Mouse (Mus musculus) heart, embryonic 11.5 days (tissue): ENCODE results near the gene Zbtb8b. TPM values are rescaled to one million over a fixed set of nuclear protein-coding genes. Genes with fewer than 3 reads are reported as not detected.

ENCODE experiments used
- ATAC-seq: fragments of 200-750 bp; cut with Nextera tagmentation; replicated peaks from 2 replicates; pipeline ENCODE4 v1.8.0; 2017; ENCODE audit warnings: moderate library complexity; ENCODE audit not compliant: insufficient number of reproducible peaks, low FRiP score, low TSS enrichment
- H3K27ac ChIP-seq: fragments of 300-500 bp; sonication (generic); 2 replicates; pipeline ENCODE4 v1.5.1; 2014; ENCODE audit warnings: mild to moderate bottlenecking, low read depth, low read length
- H3K27me3 ChIP-seq: fragments of 300-500 bp; sonication (generic); 2 replicates; pipeline ENCODE4 v1.6.1; 2014; ENCODE audit warnings: mild to moderate bottlenecking, low read length, mixed read lengths; ENCODE audit not compliant: control insufficient read depth, insufficient read depth
- H3K36me3 ChIP-seq: fragments of 300-500 bp; sonication (generic); 2 replicates; pipeline ENCODE4 v1.6.1; 2014; ENCODE audit warnings: mild to moderate bottlenecking, low read length, moderate library complexity, mixed read lengths; ENCODE audit not compliant: control insufficient read depth, insufficient read depth
- H3K4me1 ChIP-seq: fragments of 300-500 bp; sonication (generic); 2 replicates; pipeline ENCODE4 v1.6.1; 2014; ENCODE audit warnings: low read length; ENCODE audit not compliant: control insufficient read depth, insufficient read depth
- H3K4me2 ChIP-seq: fragments of 300-500 bp; sonication (generic); 2 replicates; pipeline ENCODE4 v1.6.1; 2014; ENCODE audit warnings: mild to moderate bottlenecking, moderate library complexity
- H3K4me3 ChIP-seq: fragments of 300-500 bp; sonication (generic); 2 replicates; pipeline ENCODE4 v1.5.1; 2014; ENCODE audit warnings: low read depth, low read length
- H3K9ac ChIP-seq: fragments of 300-500 bp; sonication (generic); 2 replicates; pipeline ENCODE4 v1.6.1; 2014; ENCODE audit warnings: mild to moderate bottlenecking, low read depth, low read length, moderate library complexity
- H3K9me3 ChIP-seq: fragments of 300-500 bp; sonication (generic); replicated peaks from 2 replicates; pipeline ENCODE4 v1.6.1; 2016; ENCODE audit warnings: low read length; ENCODE audit not compliant: control insufficient read depth
- WGBS: fragments of 180-500 bp; shearing (Covaris S2); extraction: QIAGEN DNeasy Blood & Tissue Kit; methylation state at CpG from one replicate; pipeline ENCODE4 v1.1.7; 2014; ENCODE audit not compliant: insufficient replicate concordance; 5-methylcytosine and 5-hydroxymethylcytosine counted together
- polyA plus RNA-seq: library from polyadenylated mRNA; unstranded; fragments of >200 nt; fragmentation: Nextera tagmentation; extraction: Ambion mirVana; gene quantifications from 2 replicates; pipeline ENCODE4 v1.2.1, GENCODE M21; 2014

Zbtb8b gene
- polyA plus RNA-seq, 1 experiment from 2014 or later = 5.5 TPM

DNA sequence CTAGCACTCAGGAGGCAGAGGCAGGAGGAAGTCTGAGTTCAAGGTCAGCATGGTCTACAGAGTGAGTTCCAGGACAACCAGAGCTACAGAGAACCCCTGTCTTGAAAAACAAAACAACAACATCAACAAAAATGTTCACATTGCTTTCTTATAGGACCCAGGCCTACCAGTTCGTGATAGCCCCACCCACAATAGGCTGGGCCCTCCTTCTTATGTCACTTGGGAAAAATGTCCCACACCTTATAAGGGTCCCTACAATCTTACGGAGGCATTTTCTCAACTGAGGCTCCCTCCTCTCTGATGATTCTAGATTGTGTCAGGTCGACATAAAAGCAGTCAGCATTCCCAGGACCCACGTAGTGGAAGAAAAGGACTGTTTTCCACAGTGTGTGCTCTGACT is 40.8 kb downstream of the Zbtb8b start:
- H3K36me3 ChIP-seq = no peaks in the 10 kb centered on the region
- H3K4me2 ChIP-seq = no peak overlapping the region
- no peak overlapping the region for H3K9ac ChIP-seq
- WGBS = 69% methylated on average over 4 of the region's 4 CpGs
- no peaks in the 10 kb centered on the region for H3K9me3 ChIP-seq
- no peak overlapping the region for H3K4me3 ChIP-seq
- no peak overlapping the region for H3K27ac ChIP-seq
- ATAC-seq = no peak
- H3K4me1 ChIP-seq = no peaks in the 10 kb centered on the region
- H3K27me3 ChIP-seq = no peaks in the 10 kb centered on the region

DNA sequence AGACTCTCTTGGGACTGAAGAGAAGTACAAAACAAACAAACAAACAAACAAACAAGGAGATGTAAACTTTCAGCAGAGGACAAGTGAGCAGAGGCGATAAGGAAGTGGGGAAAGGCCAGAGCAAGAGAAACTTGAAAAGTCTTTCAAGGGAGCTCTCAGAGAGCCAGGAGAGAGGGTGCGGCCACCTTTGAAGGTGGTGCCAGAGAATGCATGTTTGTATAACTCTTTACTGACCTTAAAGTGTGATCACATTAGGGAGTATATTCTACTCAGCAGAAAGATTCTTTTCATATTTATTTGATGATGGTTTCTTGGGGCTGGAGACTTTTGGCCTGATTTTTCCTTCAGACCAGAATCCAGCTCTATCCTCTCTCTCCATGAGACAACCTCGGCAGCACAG is 43.7 kb downstream of the Zbtb8b start:
- Histone ChIP-seq H3K9me3 (no peaks in the 10 kb centered on the region), H3K4me3 (no peak overlapping the region), H3K36me3 (no peaks in the 10 kb centered on the region), H3K9ac (no peak overlapping the region), H3K4me2 (no peak overlapping the region), H3K4me1 (no peaks in the 10 kb centered on the region), H3K27me3 (peaks cover 6% of the 10 kb centered on the region; the same call in 1 of the 2 replicates), H3K27ac (no peak overlapping the region)
- no peak for ATAC-seq
- 77% methylated on average over 3 of the region's 3 CpGs for WGBS

DNA sequence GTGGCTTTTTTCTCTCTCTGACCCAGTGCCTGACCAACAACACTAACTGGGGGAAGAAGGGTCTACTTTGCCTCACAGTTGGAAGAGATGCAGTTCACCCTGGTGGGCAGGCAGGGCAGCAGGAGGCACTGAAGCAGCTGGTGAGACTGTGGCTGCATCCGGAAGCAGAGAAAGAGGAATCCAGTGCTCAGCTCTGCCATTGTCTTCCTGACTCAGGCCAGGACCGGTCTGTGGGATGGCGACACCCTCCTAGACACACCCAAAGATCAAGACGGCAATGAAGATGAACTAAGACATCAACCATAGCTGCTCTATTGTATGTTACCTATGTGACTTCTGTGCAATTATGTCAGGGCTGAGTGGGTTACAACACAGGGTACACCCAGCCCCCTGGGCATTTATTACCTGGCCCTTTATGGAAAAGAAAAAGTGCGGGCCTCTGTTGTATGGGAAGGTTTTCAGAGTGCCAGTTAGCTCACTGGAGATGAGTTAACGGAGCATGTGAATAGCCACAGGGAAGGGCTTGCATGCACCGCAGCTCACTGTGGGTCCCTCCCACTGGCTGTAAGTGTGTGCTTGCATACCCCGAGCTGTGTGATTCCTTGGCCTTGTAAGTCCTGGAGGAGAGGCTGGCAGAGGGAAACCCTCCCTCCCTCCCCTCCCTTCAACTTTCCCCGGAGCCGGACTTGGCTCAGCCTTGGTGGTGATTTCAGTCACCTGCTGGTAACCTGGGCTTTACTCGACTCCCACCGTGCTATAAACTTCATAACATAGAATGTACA is 46.4 kb downstream of the Zbtb8b start:
- Histone ChIP-seq H3K9ac (no peak overlapping the region), H3K27me3 (peaks cover 6% of the 10 kb centered on the region; the same call in 1 of the 2 replicates), H3K4me1 (no peaks in the 10 kb centered on the region), H3K36me3 (no peaks in the 10 kb centered on the region), H3K4me3 (no peak overlapping the region), H3K9me3 (no peaks in the 10 kb centered on the region), H3K27ac (no peak overlapping the region), H3K4me2 (no peak overlapping the region)
- 0 out of 2 replicates have a peak, but pooled peaks have one; percentile 42 for ATAC-seq
- 59% methylated on average over 12 of the region's 12 CpGs for WGBS

DNA sequence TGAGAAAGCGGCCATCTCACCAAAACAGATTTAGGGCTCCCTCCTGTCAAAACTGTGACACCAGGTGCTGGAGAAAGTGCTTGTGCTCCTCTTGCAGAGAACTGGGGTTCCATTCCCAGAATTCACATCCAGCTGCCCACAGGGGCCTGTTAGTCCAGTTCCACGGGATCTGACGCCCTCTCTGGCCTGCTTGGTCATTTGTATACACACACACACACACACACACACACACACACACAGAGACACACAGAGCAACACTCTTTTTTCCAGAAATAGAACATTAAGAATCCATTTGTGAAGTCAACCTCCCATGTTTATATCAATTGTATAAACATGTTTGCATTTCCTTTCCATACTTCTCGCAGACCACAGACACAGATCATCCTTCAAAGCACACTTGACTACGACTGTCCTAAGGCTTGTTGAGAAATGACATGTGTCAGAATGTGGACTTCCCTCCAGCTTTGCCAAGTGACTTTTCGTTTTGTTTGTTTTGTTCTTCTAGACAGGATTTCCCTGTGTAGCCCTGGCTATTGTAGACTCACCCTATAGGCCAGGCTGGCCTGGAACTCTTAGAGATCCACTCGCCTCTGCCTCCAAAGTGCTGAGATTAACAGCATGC is 49.6 kb downstream of the Zbtb8b start:
- H3K9ac ChIP-seq = no peak overlapping the region
- H3K4me2 ChIP-seq = no peak overlapping the region
- H3K4me1 ChIP-seq = no peaks in the 10 kb centered on the region
- no peaks in the 10 kb centered on the region for H3K9me3 ChIP-seq
- ATAC-seq = no peak
- no peak overlapping the region for H3K4me3 ChIP-seq
- H3K27me3 ChIP-seq = peaks cover 6% of the 10 kb centered on the region; the same call in 1 of the 2 replicates
- 81% methylated on average over 7 of the region's 7 CpGs for WGBS
- no peak overlapping the region for H3K27ac ChIP-seq
- no peaks in the 10 kb centered on the region for H3K36me3 ChIP-seq

DNA sequence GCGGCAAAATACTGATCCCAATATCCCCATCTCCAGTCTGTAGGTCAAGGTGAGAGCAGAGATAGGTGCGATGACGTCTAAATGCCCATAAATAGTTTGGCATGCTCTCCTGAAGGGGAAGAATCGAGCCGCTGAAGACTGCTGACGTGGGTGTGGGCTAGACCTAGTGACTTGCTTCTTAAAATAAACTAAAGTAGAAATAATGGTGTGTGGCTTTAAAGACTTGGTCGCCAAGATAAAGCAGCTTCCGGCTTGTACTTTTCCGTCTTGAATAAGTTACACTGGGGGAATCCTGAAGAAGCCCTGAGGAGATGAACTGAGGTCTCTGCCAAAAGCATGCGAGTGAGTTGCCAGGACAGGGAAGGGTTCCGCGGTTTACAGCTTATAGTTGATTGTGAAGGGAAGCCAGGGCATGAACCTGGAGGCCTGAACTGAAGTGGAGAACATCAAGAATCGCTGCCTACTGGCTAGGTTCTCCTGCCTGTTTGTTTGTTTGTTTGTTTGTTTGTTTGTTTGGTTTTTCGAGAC is 50.4 kb downstream of the Zbtb8b start:
- Histone ChIP-seq H3K4me1 (no peaks in the 10 kb centered on the region), H3K4me2 (no peak overlapping the region), H3K4me3 (no peak overlapping the region), H3K27ac (no peak overlapping the region), H3K36me3 (no peaks in the 10 kb centered on the region), H3K9ac (no peak overlapping the region), H3K27me3 (peaks cover 6% of the 10 kb centered on the region; the same call in 1 of the 2 replicates), H3K9me3 (no peaks in the 10 kb centered on the region)
- no peak for ATAC-seq
- 74% methylated on average over 14 of the region's 14 CpGs for WGBS

DNA sequence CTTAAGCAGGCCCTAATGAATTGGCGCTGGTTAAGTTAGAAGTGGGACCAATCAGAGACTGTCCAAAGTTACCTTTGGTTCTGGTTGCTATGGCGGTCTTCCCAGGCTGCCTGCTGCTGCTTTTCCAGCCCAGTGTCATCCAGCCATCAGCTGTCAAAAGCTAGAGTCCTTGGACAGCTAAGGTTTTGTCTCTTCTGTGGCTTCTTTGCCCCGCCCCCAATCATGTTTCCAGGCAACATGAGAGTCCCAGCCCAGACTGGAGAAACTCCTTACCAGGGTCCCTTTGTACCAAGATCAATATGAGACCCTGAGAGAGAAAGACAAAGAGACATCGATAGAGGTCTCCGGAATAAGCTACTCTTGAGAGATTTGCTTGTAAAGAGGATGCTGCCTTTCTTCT is 52.2 kb downstream of the Zbtb8b start:
- Histone ChIP-seq H3K4me2 (no peak overlapping the region), H3K9ac (no peak overlapping the region), H3K27me3 (no peaks in the 10 kb centered on the region), H3K9me3 (no peaks in the 10 kb centered on the region), H3K4me1 (no peaks in the 10 kb centered on the region), H3K27ac (no peak overlapping the region), H3K4me3 (no peak overlapping the region), H3K36me3 (no peaks in the 10 kb centered on the region)
- 82% methylated on average over 5 of the region's 5 CpGs for WGBS
- ATAC-seq = no peak

DNA sequence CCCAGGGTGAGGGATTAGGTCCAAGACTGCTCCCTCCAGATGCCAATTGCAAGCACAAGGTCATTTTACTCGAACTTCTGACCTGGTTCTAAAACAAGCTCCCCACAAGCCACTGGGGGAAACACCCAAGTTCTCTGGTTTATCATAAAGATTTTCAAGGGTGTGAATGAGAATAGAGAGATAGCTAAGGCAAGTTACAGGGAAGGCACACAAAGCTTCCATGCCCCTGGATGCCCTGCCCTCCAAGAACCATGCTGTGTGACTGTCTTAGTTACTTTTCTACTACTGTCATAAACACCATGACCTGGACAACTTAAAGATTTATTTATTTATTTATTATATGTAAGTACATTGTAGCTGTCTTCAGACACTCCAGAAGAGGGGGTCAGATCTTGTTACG is 53.7 kb downstream of the Zbtb8b start:
- H3K4me1 ChIP-seq = no peaks in the 10 kb centered on the region
- H3K9me3 ChIP-seq = no peaks in the 10 kb centered on the region
- no peaks in the 10 kb centered on the region for H3K36me3 ChIP-seq
- no peaks in the 10 kb centered on the region for H3K27me3 ChIP-seq
- H3K4me2 ChIP-seq = no peak overlapping the region
- H3K4me3 ChIP-seq = no peak overlapping the region
- 41% methylated on average over 1 of the region's 2 CpGs for WGBS
- ATAC-seq = no peak
- H3K27ac ChIP-seq = no peak overlapping the region
- no peak overlapping the region for H3K9ac ChIP-seq

DNA sequence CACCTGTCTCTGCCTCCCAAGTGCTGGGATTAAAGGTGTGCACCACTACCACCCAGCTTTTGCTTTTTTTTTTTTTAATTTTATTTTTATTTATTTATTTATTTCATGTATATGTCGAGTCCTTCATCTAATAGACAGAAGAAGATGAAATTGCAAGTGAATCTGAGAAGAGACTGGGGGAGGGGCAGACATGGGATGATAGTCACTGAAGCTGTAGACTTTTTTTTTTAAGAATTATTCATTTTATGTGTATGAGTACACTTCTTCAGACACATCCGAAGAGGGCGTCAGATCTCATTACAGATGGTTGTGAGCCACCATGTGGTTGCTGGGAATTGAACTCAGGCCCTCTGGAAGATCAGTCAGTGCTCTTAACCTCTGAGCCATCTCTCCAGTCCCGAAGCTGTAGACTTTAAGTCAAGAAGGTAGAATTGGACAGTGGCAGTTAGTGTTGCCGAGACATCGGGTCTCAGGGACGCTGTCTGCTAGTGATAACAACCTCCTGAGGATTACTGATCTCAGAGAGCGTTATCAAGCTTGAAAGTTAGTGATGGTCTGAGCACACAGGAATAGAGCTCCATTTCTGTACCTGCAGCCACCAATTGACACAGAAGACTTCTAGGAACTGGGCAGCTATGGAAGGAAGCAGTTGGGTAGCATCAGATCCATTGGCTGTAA is 54.2 kb downstream of the Zbtb8b start:
- no peak for ATAC-seq

More for the DNA sequence above, 54.2 kb downstream of the Zbtb8b start:
- no peak overlapping the region for H3K4me3 ChIP-seq
- WGBS = 70% methylated on average over 8 of the region's 8 CpGs
- H3K27me3 ChIP-seq = no peaks in the 10 kb centered on the region
- H3K4me1 ChIP-seq = no peaks in the 10 kb centered on the region
- no peak overlapping the region for H3K27ac ChIP-seq
- H3K9me3 ChIP-seq = no peaks in the 10 kb centered on the region
- H3K9ac ChIP-seq = no peak overlapping the region
- no peaks in the 10 kb centered on the region for H3K36me3 ChIP-seq
- H3K4me2 ChIP-seq = no peak overlapping the region
